Mouse (Mus musculus) megakaryocyte, embryonic 14.5 days (primary cell): ENCODE results near the gene Mgat1. TPM values are rescaled to one million over a fixed set of nuclear protein-coding genes. Genes with fewer than 3 reads are reported as not detected.
A peak's percentile ranks its signal among the peaks of the same experiment; 100 is the strongest.

Experiments used
- H3K27me3 ChIP-seq: replicated peaks from 2 replicates; pipeline ENCODE3; 2012; ENCODE audit warnings: inconsistent platforms
- H3K36me3 ChIP-seq: replicated peaks from 2 replicates; pipeline ENCODE3; 2012; ENCODE audit warnings: low read length, inconsistent platforms, mixed read lengths
- H3K4me1 ChIP-seq: 2 replicates; pipeline ENCODE4 v1.6.1; 2012; ENCODE audit warnings: inconsistent platforms
- H3K4me3 ChIP-seq: replicated peaks from 2 replicates; pipeline ENCODE3; 2012; ENCODE audit warnings: moderate library complexity, mild to moderate bottlenecking, inconsistent platforms
- H3K9me3 ChIP-seq: 2 replicates; pipeline ENCODE4 v1.6.1; 2012; ENCODE audit warnings: inconsistent platforms
- FLI1 ChIP-seq: IDR thresholded peaks from 2 replicates; pipeline ENCODE4 v1.6.1; 2012; ENCODE audit warnings: low read length, inconsistent platforms, mixed read lengths
- GATA1 ChIP-seq: IDR thresholded peaks from 3 replicates; pipeline ENCODE4 v1.6.1; 2012; ENCODE audit warnings: mixed read lengths, low read length, inconsistent platforms, borderline replicate concordance
- polyA plus RNA-seq: library from polyadenylated mRNA; stranded (reverse); fragments of >175 nt; gene quantifications from 2 replicates; pipeline ENCODE4 v1.2.3, GENCODE M21; 2012; ENCODE audit warnings: low replicate concordance; ENCODE audit not compliant: insufficient read depth

Gene Mgat1
- polyA plus RNA-seq, 1 experiment = 64.1 TPM

DNA sequence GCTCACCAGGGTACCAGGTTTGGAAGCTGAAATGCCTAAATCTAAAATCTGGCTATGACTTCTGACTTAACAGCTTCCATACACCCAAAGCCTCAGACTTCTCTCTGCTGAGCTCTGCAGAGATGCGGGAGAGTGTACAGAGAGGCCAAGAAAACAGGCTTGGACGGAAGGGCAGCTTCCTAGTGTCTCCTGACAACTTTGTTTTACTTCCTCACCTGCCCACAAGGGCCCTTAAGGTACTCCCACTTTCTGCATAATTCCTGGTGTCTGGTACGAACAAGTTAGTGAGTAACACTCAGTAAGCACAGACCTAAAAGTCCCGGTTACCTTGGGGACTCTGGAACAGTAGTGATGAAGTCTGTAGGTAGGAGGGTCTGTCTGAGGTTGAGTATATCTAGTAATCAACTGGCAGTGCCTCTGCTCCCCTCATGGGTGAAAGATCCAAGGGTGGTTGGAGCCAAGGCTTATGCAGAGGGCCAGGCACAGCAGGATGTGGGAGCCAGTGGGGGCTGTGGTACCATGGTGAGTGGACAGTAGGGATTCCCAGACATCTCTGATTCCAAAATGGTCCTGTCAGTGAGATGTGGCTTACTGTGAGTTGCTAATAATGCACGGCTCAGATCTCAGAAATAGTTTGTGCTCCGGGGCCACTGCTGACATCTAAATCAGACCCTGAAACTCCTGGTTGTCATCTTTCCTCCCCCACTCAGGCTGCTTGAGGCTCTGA lies 5.1 kb downstream of the Mgat1 start:
- Histone ChIP-seq H3K4me3 (peak overlapping the region; percentile 93), H3K9me3 (no peaks in the 10 kb centered on the region), H3K4me1 (peaks cover 92% of the 10 kb centered on the region), H3K27me3 (no peaks in the 10 kb centered on the region), H3K36me3 (peaks cover 25% of the 10 kb centered on the region)
- TF ChIP-seq FLI1 = no peak

DNA sequence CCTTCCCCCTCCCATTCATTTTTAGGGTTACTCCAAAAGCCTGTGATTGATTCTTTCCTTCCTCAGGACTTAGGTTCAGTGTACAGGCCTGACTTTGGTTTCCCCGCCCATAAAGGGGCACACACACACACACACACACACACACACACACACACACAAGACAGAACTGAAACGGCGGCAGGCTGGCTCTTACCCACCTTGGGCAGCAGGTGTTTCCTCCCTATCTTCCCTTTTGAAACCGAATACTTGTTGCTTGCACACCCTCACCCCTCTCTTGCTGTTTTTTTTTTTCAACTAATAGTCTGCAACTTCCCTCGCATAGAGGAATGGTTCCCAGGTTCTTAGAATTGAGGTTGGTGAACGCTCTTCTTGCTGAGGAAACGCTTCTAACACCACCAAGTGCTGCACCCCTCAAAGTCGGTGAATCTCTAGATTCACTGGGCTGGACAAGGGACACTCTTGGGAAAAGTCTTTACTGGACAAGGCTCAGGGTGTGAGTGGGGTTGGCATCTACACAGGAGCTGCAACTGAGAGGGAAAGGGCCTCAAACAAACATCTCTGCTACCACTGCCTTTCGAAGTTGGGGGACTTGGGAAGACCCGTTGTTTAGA lies 5.9 kb downstream of the Mgat1 start:
- peaks cover 33% of the 10 kb centered on the region for H3K36me3 ChIP-seq
- no peak for TF ChIP-seq GATA1
- TF ChIP-seq FLI1 = no peak
- peaks cover 95% of the 10 kb centered on the region for H3K4me1 ChIP-seq

GRCm38 (mm10) chr11:49250422-49251379 lies 6.7 kb downstream of the Mgat1 start:
- peak overlapping the region; percentile 93 for H3K4me3 ChIP-seq
- no peaks in the 10 kb centered on the region for H3K27me3 ChIP-seq
- no peaks in the 10 kb centered on the region for H3K9me3 ChIP-seq
- TF ChIP-seq GATA1 (no peak), FLI1 (no peak)
- H3K36me3 ChIP-seq = peaks cover 41% of the 10 kb centered on the region
- H3K4me1 ChIP-seq = peaks cover 95% of the 10 kb centered on the region

More for the DNA sequence above, 5.9 kb downstream of the Mgat1 start:
- Histone ChIP-seq H3K4me3 (peak overlapping the region; percentile 93), H3K9me3 (no peaks in the 10 kb centered on the region), H3K27me3 (no peaks in the 10 kb centered on the region)

GRCm38 (mm10) chr11:49251380-49251761 lies 7.4 kb downstream of the Mgat1 start:
- TF ChIP-seq GATA1 (no peak), FLI1 (no peak)
- Histone ChIP-seq H3K9me3 (no peaks in the 10 kb centered on the region), H3K4me1 (peaks cover 95% of the 10 kb centered on the region), H3K36me3 (peaks cover 48% of the 10 kb centered on the region), H3K27me3 (no peaks in the 10 kb centered on the region), H3K4me3 (peak overlapping the region; percentile 93)

GRCm38 (mm10) chr11:49252048-49252447 lies 8.1 kb downstream of the Mgat1 start:
- Histone ChIP-seq H3K27me3 (no peaks in the 10 kb centered on the region), H3K4me3 (peak overlapping the region; percentile 93), H3K36me3 (peaks cover 54% of the 10 kb centered on the region), H3K4me1 (peaks cover 95% of the 10 kb centered on the region), H3K9me3 (no peaks in the 10 kb centered on the region)
- TF ChIP-seq FLI1 (no peak), GATA1 (no peak)

GRCm38 (mm10) chr11:49253035-49253434 lies 9.0 kb downstream of the Mgat1 start:
- Histone ChIP-seq H3K27me3 (no peaks in the 10 kb centered on the region), H3K36me3 (peaks cover 62% of the 10 kb centered on the region), H3K4me1 (peaks cover 87% of the 10 kb centered on the region), H3K4me3 (peak overlapping the region; percentile 35), H3K9me3 (no peaks in the 10 kb centered on the region)
- TF ChIP-seq GATA1 (no peak), FLI1 (no peak)

- no peak overlapping the region for H3K4me3 ChIP-seq
- H3K9me3 ChIP-seq = no peaks in the 10 kb centered on the region
- H3K4me1 ChIP-seq = peaks cover 73% of the 10 kb centered on the region
- H3K36me3 ChIP-seq = peaks cover 94% of the 10 kb centered on the region
- H3K27me3 ChIP-seq = no peaks in the 10 kb centered on the region
- TF ChIP-seq GATA1 = no peak
- TF ChIP-seq FLI1 = no peak
Measured at GRCm38 (mm10) chr11:49259296-49259695, 15.3 kb downstream of the Mgat1 start.

DNA sequence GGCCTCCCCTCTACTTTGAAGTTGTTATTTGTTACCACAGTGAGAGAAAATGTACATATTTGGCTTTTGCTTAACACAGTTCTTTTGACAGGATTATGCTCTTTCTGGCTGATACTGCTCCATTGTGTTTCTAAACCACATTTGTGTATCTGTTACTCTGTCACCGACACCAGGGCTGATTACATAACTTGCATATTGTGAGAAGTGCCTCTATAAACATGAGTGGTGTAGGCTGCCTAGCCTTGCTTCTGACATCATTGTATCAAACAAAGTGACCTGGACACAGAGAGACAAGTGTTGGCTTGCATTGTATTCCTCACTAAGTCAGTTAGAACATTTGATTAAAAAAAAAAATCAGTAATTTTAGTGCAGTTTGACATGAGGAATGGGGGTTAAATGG lies 15.8 kb downstream of the Mgat1 start:
- Histone ChIP-seq H3K36me3 (peaks cover 94% of the 10 kb centered on the region), H3K27me3 (no peaks in the 10 kb centered on the region)
- TF ChIP-seq GATA1 = no peak
- TF ChIP-seq FLI1 = no peak

DNA sequence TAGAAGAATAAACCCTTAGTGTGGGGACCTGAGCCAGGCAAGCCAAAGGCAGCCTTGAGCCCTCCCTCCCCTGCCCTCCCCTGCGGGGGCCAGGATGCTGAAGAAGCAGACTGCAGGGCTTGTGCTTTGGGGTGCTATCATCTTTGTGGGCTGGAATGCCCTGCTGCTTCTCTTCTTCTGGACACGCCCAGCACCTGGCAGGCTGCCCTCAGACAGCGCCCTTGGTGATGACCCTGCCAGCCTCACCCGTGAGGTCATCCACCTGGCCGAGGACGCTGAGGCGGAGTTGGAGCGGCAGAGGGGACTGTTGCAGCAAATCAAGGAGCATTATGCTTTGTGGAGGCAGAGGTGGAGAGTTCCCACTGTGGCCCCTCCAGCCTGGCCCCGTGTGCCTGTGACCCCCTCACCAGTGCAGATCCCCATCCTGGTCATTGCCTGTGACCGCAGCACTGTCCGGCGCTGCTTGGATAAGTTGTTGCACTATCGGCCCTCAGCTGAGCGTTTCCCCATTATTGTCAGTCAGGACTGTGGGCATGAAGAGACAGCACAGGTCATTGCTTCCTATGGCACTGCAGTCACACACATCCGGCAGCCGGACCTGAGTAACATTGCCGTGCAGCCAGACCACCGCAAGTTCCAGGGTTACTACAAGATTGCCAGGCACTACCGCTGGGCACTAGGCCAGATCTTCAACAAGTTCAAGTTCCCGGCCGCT lies 16.8 kb downstream of the Mgat1 start:
- H3K36me3 ChIP-seq = peaks cover 94% of the 10 kb centered on the region
- TF ChIP-seq FLI1 = no peak
- TF ChIP-seq GATA1 = no peak

More for the DNA sequence above, 15.8 kb downstream of the Mgat1 start:
- Histone ChIP-seq H3K4me3 (no peak overlapping the region), H3K9me3 (no peaks in the 10 kb centered on the region), H3K4me1 (peaks cover 73% of the 10 kb centered on the region)

More for the DNA sequence above, 16.8 kb downstream of the Mgat1 start:
- Histone ChIP-seq H3K4me3 (no peak overlapping the region), H3K27me3 (no peaks in the 10 kb centered on the region), H3K4me1 (peaks cover 69% of the 10 kb centered on the region), H3K9me3 (no peaks in the 10 kb centered on the region)
